Mouse (Mus musculus): Measurements from ENCODE around the gene Cops4.

Cops4 gene

GRCm38 (mm10) chr5:100546294-100547080 lies 28.4 kb downstream of the Cops4 start:
- no peak for DNase-seq

GRCm38 (mm10) chr5:100548236-100548635 lies 30.1 kb downstream of the Cops4 start:
- DNase-seq = no peak

GRCm38 (mm10) chr5:100549311-100549710 lies 31.2 kb downstream of the Cops4 start:
- no peak for DNase-seq

- DNase-seq = no peak
These were observed 32.0 kb downstream of the Cops4 start for GRCm38 (mm10) chr5:100550151-100550550.

GRCm38 (mm10) chr5:100551952-100552351 lies 33.8 kb downstream of the Cops4 start:
- no peak for DNase-seq

GRCm38 (mm10) chr5:100553426-100553825 lies 35.3 kb downstream of the Cops4 start:
- DNase-seq = no peak

GRCm38 (mm10) chr5:100557019-100557418 lies 38.9 kb downstream of the Cops4 start:
- DNase-seq = no peak

GRCm38 (mm10) chr5:100557537-100557936 lies 39.4 kb downstream of the Cops4 start:
- DNase-seq = no peak

- no peak for DNase-seq
These were observed 40.7 kb downstream of the Cops4 start for GRCm38 (mm10) chr5:100558783-100559182.

- DNase-seq = no peak
These were observed 41.2 kb downstream of the Cops4 start for GRCm38 (mm10) chr5:100559357-100559756.

- no peak for DNase-seq
These were observed 44.6 kb downstream of the Cops4 start for GRCm38 (mm10) chr5:100562702-100563101.

GRCm38 (mm10) chr5:100566798-100567197 lies 48.7 kb downstream of the Cops4 start:
- DNase-seq = no peak

GRCm38 (mm10) chr5:100567258-100568032 lies 49.3 kb downstream of the Cops4 start:
- DNase-seq = no peak

GRCm38 (mm10) chr5:100568177-100568576 lies 50.1 kb downstream of the Cops4 start:
- DNase-seq = no peak

- no peak for DNase-seq
These were observed 50.7 kb downstream of the Cops4 start for GRCm38 (mm10) chr5:100568802-100569201.

- DNase-seq = no peak
These were observed 51.3 kb downstream of the Cops4 start for GRCm38 (mm10) chr5:100569250-100569934.

- DNase-seq = no peak
These were observed 52.0 kb downstream of the Cops4 start for GRCm38 (mm10) chr5:100569997-100570595.

- no peak for DNase-seq
These were observed 52.6 kb downstream of the Cops4 start for GRCm38 (mm10) chr5:100570716-100571115.

- DNase-seq = no peak
These were observed 54.0 kb downstream of the Cops4 start, which contains the start of gene Plac8 for GRCm38 (mm10) chr5:100572069-100572468. TSS of gene Plac8 (minus strand) at chr5:100572245.

GRCm38 (mm10) chr5:100573256-100573655 lies 55.1 kb downstream of the Cops4 start:
- no peak for DNase-seq

- DNase-seq = no peak
These were observed 56.7 kb downstream of the Cops4 start for GRCm38 (mm10) chr5:100574771-100575170.

GRCm38 (mm10) chr5:100578863-100579411 lies 60.8 kb downstream of the Cops4 start:
- DNase-seq = no peak
